Mouse (Mus musculus) limb, embryonic 14.5 days (tissue): Measurements from ENCODE around the gene Myo1c. TPM values are rescaled to one million over a fixed set of nuclear protein-coding genes. Genes with fewer than 3 reads are reported as not detected.

ENCODE experiments used
- ATAC-seq: fragments of 200-750 bp; cut with Nextera tagmentation; 2 replicates; pipeline ENCODE4 v1.8.0; 2017; ENCODE audit warnings: low read depth, moderate number of reproducible peaks, moderate TSS enrichment; ENCODE audit not compliant: low FRiP score
- DNase-seq: peaks from one replicate; pipeline ENCODE4 v3.0.0-alpha.2; 2015; ENCODE audit warnings: low spot score
- H3K27ac ChIP-seq: fragments of 300-500 bp; sonication (generic); replicated peaks from 2 replicates; pipeline ENCODE4 v1.5.1; 2014; ENCODE audit warnings: low read depth, mild to moderate bottlenecking, low read length, moderate library complexity, mixed read lengths
- H3K27me3 ChIP-seq: fragments of 300-500 bp; sonication (generic); 2 replicates; pipeline ENCODE4 v1.6.1; 2014; ENCODE audit warnings: low read length, mixed read lengths; ENCODE audit not compliant: control insufficient read depth, insufficient read depth
- H3K36me3 ChIP-seq: fragments of 300-500 bp; sonication (generic); 2 replicates; pipeline ENCODE4 v1.6.1; 2014; ENCODE audit warnings: mild to moderate bottlenecking, low read length, moderate library complexity, mixed read lengths; ENCODE audit not compliant: control insufficient read depth, insufficient read depth
- H3K4me1 ChIP-seq: fragments of 300-500 bp; sonication (generic); 2 replicates; pipeline ENCODE4 v1.6.1; 2014; ENCODE audit warnings: antibody characterized with exemption, low read length, mixed read lengths; ENCODE audit not compliant: control insufficient read depth, insufficient read depth
- H3K4me2 ChIP-seq: fragments of 300-500 bp; sonication (generic); replicated peaks from 2 replicates; pipeline ENCODE4 v1.6.1; 2014; ENCODE audit warnings: low read depth, mild to moderate bottlenecking, low read length, moderate library complexity; ENCODE audit not compliant: severe bottlenecking
- H3K4me3 ChIP-seq: fragments of 300-500 bp; sonication (generic); replicated peaks from 2 replicates; pipeline ENCODE4 v1.5.1; 2014; ENCODE audit warnings: low read length
- H3K9ac ChIP-seq: fragments of 300-500 bp; sonication (generic); 2 replicates; pipeline ENCODE4 v1.6.1; 2014; ENCODE audit warnings: mild to moderate bottlenecking, low read depth, low read length, moderate library complexity; ENCODE audit not compliant: severe bottlenecking
- H3K9me3 ChIP-seq: fragments of 300-500 bp; sonication (generic); 2 replicates; pipeline ENCODE4 v1.6.1; 2016; ENCODE audit warnings: low read length; ENCODE audit not compliant: control insufficient read depth
- POLR2A ChIP-seq: fragments of 200-500 bp; IDR thresholded peaks from 2 replicates; pipeline ENCODE4 v1.8.0; 2012; ENCODE audit warnings: inconsistent platforms, mild to moderate bottlenecking, moderate library complexity, borderline replicate concordance; ENCODE audit not compliant: insufficient read depth, insufficient read length; ENCODE audit errors: extremely low read depth
- WGBS: fragments of 180-500 bp; shearing (Covaris S2); extraction: QIAGEN DNeasy Blood & Tissue Kit; methylation state at CpG from one replicate; pipeline ENCODE4 v1.1.7; 2014; 5-methylcytosine and 5-hydroxymethylcytosine counted together
- polyA plus RNA-seq, 2 experiments: library from polyadenylated mRNA; depleted of rRNA in 1 of 2; stranded (reverse) in 1 of 2; unstranded in 1 of 2; fragments of >200 nt; fragmentation: Nextera tagmentation in 1 of 2; extraction: Ambion mirVana in 1 of 2; gene quantifications; 2 replicates each; pipeline versions ENCODE4 v1.2.1 to v1.2.3; 2012 to 2014

Gene Myo1c
- polyA plus RNA-seq (2012; rRNA removed) (53.4 and 54.2 TPM in 2 replicates), polyA plus RNA-seq (2014; fragmentation: Nextera tagmentation; extraction: Ambion mirVana) (44.2 and 44.3 TPM in 2 replicates)

DNA sequence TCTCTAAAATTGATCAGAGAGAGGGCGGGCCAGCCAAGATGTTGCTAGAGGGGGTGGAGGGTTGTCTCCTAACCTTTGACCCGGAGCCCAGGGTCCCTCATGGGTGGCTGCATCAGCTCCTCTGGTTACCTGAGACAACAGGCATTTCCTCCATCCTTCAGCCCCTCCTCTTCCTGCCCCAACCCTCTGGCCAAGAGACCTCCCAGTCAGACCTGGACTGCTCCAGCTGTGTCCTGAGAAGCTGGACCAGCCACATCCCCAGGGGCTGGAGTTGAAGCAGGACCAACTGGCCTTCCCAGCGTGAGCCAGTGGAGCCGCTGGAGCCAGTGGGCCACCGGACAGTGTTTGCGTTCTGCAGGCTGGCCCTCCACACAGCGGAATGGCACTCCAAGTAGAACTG lies at the start of gene Myo1c:
Gene Myo1c, plus strand, starts transcription at position 194 of the 400 bp plus-strand sequence.
- Histone ChIP-seq H3K9me3 (no peaks in the 10 kb centered on the region), H3K4me1 (peaks cover 21% of the 10 kb centered on the region), H3K27ac (no peak within 1 kb of the TSS), H3K4me2 (peak within 1 kb of the TSS; percentile 94), H3K4me3 (peak within 1 kb of the TSS; percentile 64), H3K27me3 (0 out of 2 replicates have a peak, but pooled peaks cover 6% of the 10 kb centered on the region), H3K9ac (peak within 1 kb of the TSS; percentile 79), H3K36me3 (0 out of 2 replicates have a peak, but pooled peaks cover 8% of the 10 kb centered on the region)
- no peak for ATAC-seq
- 75% methylated on average over 7 of the region's 7 CpGs for WGBS
- TF ChIP-seq POLR2A, result no peak
- DNase-seq, result no peak

DNA sequence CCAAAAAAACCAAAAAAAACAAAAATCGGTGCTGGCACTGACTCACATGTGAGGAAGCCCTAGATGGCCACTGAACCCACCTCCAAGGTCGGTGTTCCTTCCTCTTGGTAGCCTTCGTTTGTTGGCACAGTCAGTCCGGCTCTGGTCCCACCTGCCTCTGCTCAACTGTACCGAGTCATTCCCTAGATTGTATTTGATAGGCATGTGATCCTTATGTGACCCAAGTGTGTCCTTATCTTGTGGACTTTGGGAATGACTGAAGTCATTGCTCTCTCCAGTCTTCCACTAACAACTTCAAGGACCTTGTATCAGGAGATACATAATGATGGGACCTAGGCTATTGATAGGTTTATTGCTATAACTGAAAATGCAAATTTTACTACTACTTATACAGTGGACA lies 45.5 kb upstream of the Myo1c start:
- 85% methylated on average over 5 of the region's 5 CpGs for WGBS
- Histone ChIP-seq H3K9ac (no peak overlapping the region), H3K4me3 (no peak overlapping the region), H3K9me3 (no peaks in the 10 kb centered on the region), H3K36me3 (peaks cover 81% of the 10 kb centered on the region), H3K4me1 (no peaks in the 10 kb centered on the region), H3K4me2 (no peak overlapping the region), H3K27ac (no peak overlapping the region), H3K27me3 (no peaks in the 10 kb centered on the region)
- no peak for TF ChIP-seq POLR2A
- DNase-seq (no peak), ATAC-seq (no peak)

DNA sequence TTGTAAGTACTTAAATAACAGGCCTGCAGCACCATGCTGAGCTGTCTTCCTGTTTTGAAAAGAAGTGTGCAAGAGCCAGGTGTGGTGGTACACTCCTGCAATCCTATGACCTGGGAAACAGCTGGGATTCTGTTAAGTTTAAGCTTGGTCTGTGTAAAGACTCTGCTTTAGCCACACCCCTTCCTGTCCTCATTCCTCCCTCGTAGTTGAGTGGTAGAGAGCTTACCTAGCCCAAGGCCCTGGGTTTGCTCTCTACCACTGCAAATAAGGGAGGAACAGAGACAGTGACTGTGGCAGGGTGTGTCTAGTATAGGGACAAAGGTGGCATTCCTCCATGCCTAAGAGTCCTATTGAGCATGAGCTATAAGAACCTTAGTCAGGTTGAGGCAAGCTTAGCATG lies 45.0 kb upstream of the Myo1c start:
- Histone ChIP-seq H3K4me2 (no peak overlapping the region), H3K9ac (no peak overlapping the region), H3K9me3 (no peaks in the 10 kb centered on the region), H3K4me1 (no peaks in the 10 kb centered on the region), H3K36me3 (peaks cover 83% of the 10 kb centered on the region), H3K4me3 (no peak overlapping the region), H3K27me3 (no peaks in the 10 kb centered on the region), H3K27ac (no peak overlapping the region)
- no peak for DNase-seq
- WGBS, result 27% methylated on average over 1 of the region's 1 CpGs
- no peak for TF ChIP-seq POLR2A
- no peak for ATAC-seq

DNA sequence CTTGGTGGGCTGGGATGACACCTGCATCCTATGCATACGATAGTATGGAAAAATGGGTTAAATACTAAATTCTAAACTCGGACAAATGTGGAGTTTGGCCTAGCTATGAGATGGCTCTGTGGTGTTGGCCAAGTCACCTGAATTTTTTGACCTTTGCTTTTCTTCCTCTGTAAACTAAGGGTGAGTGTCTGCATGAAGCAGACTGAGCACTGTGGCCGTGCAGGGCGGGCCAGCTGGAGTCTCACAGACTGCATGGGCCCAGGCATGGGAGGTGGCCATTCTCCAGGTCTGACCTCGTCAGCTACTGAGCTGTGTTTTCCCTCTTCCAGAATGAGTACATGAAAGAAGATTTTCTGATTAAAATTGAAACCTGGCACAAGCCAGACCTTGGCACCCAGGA lies 41.5 kb upstream of the Myo1c start:
- no peak overlapping the region for H3K4me2 ChIP-seq
- 82% methylated on average over 5 of the region's 5 CpGs for WGBS
- H3K9me3 ChIP-seq, result no peaks in the 10 kb centered on the region
- H3K4me3 ChIP-seq, result no peak overlapping the region
- H3K36me3 ChIP-seq, result peaks cover 83% of the 10 kb centered on the region
- H3K27me3 ChIP-seq, result no peaks in the 10 kb centered on the region
- H3K27ac ChIP-seq, result no peak overlapping the region
- H3K4me1 ChIP-seq, result no peaks in the 10 kb centered on the region
- H3K9ac ChIP-seq, result no peak overlapping the region
- DNase-seq, result no peak
- ATAC-seq, result no peak
- no peak for TF ChIP-seq POLR2A

DNA sequence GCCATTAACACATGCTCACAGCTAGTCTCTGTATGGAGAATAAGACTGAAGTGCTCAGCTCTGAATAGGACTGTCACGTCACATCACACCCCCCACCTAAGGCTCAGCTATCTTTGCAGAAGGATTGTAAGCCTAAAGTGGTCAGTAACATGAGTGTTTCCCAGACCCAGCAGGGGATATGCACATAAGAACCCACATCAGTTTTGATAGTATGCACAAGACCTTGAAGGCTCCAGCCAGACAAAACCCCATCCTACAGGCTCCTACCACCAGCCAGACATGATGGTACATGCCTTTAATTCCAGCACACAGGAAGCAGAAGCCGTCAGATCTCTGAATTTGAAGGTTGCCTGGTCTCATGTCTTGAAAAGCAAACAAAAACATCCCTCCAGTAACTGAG lies 40.3 kb upstream of the Myo1c start:
- Histone ChIP-seq H3K27me3 (no peaks in the 10 kb centered on the region), H3K4me1 (no peaks in the 10 kb centered on the region), H3K9me3 (no peaks in the 10 kb centered on the region), H3K36me3 (peaks cover 80% of the 10 kb centered on the region), H3K9ac (no peak overlapping the region), H3K27ac (no peak overlapping the region), H3K4me3 (no peak overlapping the region), H3K4me2 (no peak overlapping the region)
- DNase-seq, result no peak
- TF ChIP-seq POLR2A, result no peak
- ATAC-seq, result no peak
- WGBS, result 87% methylated on average over 2 of the region's 2 CpGs

DNA sequence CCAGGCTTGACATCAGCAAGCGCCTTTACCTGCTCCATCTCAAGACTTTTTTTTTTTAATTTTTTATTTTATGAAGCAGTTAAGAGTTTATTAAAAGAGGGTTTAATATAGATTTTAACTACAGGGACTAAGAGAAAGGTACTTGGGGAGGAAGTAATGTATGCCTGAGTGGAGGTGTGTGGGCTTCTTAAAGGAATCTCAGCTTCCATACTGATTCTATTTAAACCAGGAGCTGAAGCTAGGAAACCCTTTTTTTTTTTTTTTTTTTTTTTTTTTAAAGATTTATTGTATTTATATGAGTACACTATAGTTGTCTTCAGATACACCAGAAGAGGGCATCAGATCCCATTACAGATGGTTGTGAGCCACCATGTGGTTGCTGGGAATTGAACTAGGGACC lies 35.5 kb upstream of the Myo1c start:
- WGBS, result 91% methylated on average over 1 of the region's 1 CpGs
- Histone ChIP-seq H3K27ac (no peak overlapping the region), H3K9ac (no peak overlapping the region), H3K4me3 (no peak overlapping the region), H3K27me3 (no peaks in the 10 kb centered on the region), H3K4me1 (no peaks in the 10 kb centered on the region), H3K9me3 (no peaks in the 10 kb centered on the region), H3K36me3 (peaks cover 67% of the 10 kb centered on the region), H3K4me2 (no peak overlapping the region)
- DNase-seq (no peak), ATAC-seq (no peak)
- TF ChIP-seq POLR2A, result no peak
